Mouse (Mus musculus) intestine, embryonic 14.5 days (tissue): ENCODE results near the gene Syngr4. TPM values are rescaled to one million over a fixed set of nuclear protein-coding genes. Genes with fewer than 3 reads are reported as not detected.
A peak's percentile ranks its signal among the peaks of the same experiment; 100 is the strongest.
"Not testable (repeated sequence)": the region's sequence is repeated elsewhere in the genome, so short reads cannot be mapped to it uniquely, and the experiment has no call there.

ENCODE experiments used
- ATAC-seq: fragments of 200-750 bp; cut with Nextera tagmentation; replicated peaks from 2 replicates; pipeline ENCODE4 v1.8.0; 2017; ENCODE audit warnings: low read depth, moderate number of reproducible peaks, moderate TSS enrichment, moderate library complexity; ENCODE audit not compliant: low FRiP score, low TSS enrichment
- DNase-seq: peaks from one replicate; pipeline ENCODE4 v3.0.0-alpha.2; 2018; ENCODE audit warnings: low spot score
- H3K27ac ChIP-seq: fragments of 300-500 bp; sonication (generic); 2 replicates; pipeline ENCODE4 v1.5.1; 2014; ENCODE audit warnings: low read depth, mild to moderate bottlenecking, control low read depth
- H3K27me3 ChIP-seq: fragments of 300-500 bp; sonication (generic); replicated peaks from 2 replicates; pipeline ENCODE4 v1.6.1; 2014; ENCODE audit warnings: low read length, control low read depth; ENCODE audit not compliant: control insufficient read depth, insufficient read depth
- H3K36me3 ChIP-seq: fragments of 300-500 bp; sonication (generic); 2 replicates; pipeline ENCODE4 v1.6.1; 2014; ENCODE audit warnings: low read length, control low read depth; ENCODE audit not compliant: control insufficient read depth, insufficient read depth
- H3K4me1 ChIP-seq: fragments of 300-500 bp; sonication (generic); replicated peaks from 2 replicates; pipeline ENCODE4 v1.6.1; 2014; ENCODE audit warnings: low read length, control low read depth, mixed read lengths; ENCODE audit not compliant: control insufficient read depth, insufficient read depth
- H3K4me2 ChIP-seq: fragments of 300-500 bp; sonication (generic); 2 replicates; pipeline ENCODE4 v1.6.1; 2014; ENCODE audit warnings: low read length
- H3K4me3 ChIP-seq: fragments of 300-500 bp; sonication (generic); 2 replicates; pipeline ENCODE4 v1.5.1; 2014; ENCODE audit warnings: low read depth, low read length, control low read depth, mixed read lengths
- H3K9ac ChIP-seq: fragments of 300-500 bp; sonication (generic); 2 replicates; pipeline ENCODE4 v1.6.1; 2014; ENCODE audit warnings: mild to moderate bottlenecking, low read length
- H3K9me3 ChIP-seq: fragments of 300-500 bp; sonication (generic); 2 replicates; pipeline ENCODE4 v1.6.1; 2016; ENCODE audit warnings: low read length, control low read depth; ENCODE audit not compliant: control insufficient read depth
- WGBS: fragments of 180-500 bp; shearing (Covaris S2); extraction: QIAGEN DNeasy Blood & Tissue Kit; methylation state at CpG from one replicate; pipeline ENCODE4 v1.1.7; 2014; 5-methylcytosine and 5-hydroxymethylcytosine counted together
- polyA plus RNA-seq: library from polyadenylated mRNA; unstranded; fragments of >200 nt; fragmentation: Nextera tagmentation; extraction: Ambion mirVana; gene quantifications from 2 replicates; pipeline ENCODE4 v1.2.1, GENCODE M21; 2014

Gene Syngr4
- polyA plus RNA-seq = 0.99 and 1.0 TPM in 2 replicates

DNA sequence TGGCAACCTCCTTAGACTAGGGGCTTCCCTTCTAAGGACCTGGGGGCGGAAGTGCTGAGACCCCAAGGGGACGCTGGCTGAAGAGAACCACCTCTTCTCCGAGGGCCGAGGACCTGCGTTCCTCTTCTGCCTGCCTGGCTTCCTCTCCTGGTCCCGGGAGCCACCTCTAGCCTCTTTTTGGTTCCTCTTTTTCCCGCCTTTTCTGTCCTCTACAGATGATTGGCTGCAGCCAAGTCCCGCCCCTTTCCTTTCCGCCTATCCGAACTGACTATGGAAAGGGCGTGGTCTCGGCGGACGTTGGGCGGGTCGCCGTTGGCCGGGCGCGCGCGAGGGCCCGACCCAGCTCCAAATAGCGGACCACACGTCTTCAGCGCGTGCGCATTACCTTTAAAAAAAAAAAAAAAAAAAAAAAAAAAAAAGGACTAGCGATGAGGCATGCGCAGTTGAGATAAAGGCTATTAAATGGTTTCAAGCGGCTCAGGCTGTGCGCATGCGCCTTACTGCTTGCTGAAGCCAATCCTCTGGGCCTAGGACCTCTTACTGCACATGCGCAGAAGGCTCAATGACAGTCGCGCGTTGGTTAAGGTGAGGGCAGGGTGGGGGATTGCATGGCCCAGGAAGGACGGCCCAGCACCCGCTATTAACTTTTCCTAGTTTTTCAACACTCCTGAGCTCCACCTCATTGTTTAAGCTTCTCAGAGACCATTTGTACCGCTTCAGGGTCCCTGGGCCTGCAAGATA lies at the start of gene Syngr4, which contains the start of gene Tmem143:
TSS of gene Syngr4 (minus strand) at position 198 of the 741 bp plus-strand sequence.
TSS of gene Tmem143 (plus strand) at position 425 of the 741 bp plus-strand sequence.
- Histone ChIP-seq H3K4me1 (no peaks in the 10 kb centered on the region; the same call in 1 of the 2 replicates), H3K9me3 (no peaks in the 10 kb centered on the region), H3K4me2 (peak within 1 kb of the TSS; percentile 78)

GRCm38 (mm10) chr7:45943280-45943679 lies 46.8 kb upstream of the Syngr4 start:
- H3K4me1 ChIP-seq, ATAC-seq: not testable (repeated sequence)

More for the DNA sequence above, at the start of gene Syngr4, which contains the start of gene Tmem143:
- H3K36me3 ChIP-seq = no peaks in the 10 kb centered on the region
- H3K9ac ChIP-seq = peak within 1 kb of the TSS; percentile 64
- WGBS = 2% methylated on average over 40 of the region's 40 CpGs
- DNase-seq = peak; percentile 93
- ATAC-seq = peak; percentile 86
- H3K4me3 ChIP-seq = peak within 1 kb of the TSS; percentile 57
- peak within 1 kb of the TSS; percentile 76 for H3K27ac ChIP-seq
- no peaks in the 10 kb centered on the region for H3K27me3 ChIP-seq

DNA sequence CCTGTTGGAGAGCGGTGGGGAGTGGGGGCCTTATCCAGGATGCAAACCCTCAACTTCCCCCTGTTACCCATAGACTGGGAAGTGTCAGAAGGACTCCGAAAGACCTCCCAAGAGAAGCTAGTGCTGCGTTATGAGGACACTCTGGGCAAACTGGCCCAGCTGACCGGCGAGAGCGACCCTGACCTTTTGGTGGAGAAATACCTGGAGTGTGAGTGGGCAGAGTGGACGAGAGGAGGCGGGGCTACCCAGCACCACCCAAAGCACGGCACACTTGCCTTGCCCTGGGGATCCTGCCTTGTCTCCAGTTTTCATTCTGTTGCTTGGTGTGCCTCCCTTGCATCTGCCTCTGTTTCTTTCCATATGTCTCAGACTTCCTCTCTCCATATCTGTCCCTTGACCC lies 45.5 kb upstream of the Syngr4 start:
- Histone ChIP-seq H3K9ac (no peak overlapping the region), H3K9me3 (no peaks in the 10 kb centered on the region), H3K27ac (no peak overlapping the region), H3K36me3 (no peaks in the 10 kb centered on the region), H3K4me2 (no peak overlapping the region), H3K4me1 (no peaks in the 10 kb centered on the region), H3K4me3 (no peak overlapping the region), H3K27me3 (no peaks in the 10 kb centered on the region)
- WGBS = 76% methylated on average over 9 of the region's 9 CpGs
- DNase-seq = no peak
- ATAC-seq = no peak

More at GRCm38 (mm10) chr7:45943280-45943679, 46.8 kb upstream of the Syngr4 start:
- not testable (repeated sequence) for H3K36me3 ChIP-seq, H3K9ac ChIP-seq, H3K4me3 ChIP-seq, H3K9me3 ChIP-seq, H3K27me3 ChIP-seq, DNase-seq, H3K27ac ChIP-seq, H3K4me2 ChIP-seq
- WGBS = 60% methylated on average over 1 of the region's 1 CpGs

- Histone ChIP-seq H3K27ac (no peak overlapping the region), H3K36me3 (no peaks in the 10 kb centered on the region), H3K27me3 (no peaks in the 10 kb centered on the region), H3K9me3 (no peaks in the 10 kb centered on the region), H3K4me1 (no peaks in the 10 kb centered on the region), H3K4me2 (no peak overlapping the region), H3K4me3 (no peak overlapping the region), H3K9ac (no peak overlapping the region)
- 41% methylated on average over 2 of the region's 2 CpGs for WGBS
- DNase-seq (no peak), ATAC-seq (no peak)
These were observed 43.3 kb upstream of the Syngr4 start for GRCm38 (mm10) chr7:45939836-45940235.

DNA sequence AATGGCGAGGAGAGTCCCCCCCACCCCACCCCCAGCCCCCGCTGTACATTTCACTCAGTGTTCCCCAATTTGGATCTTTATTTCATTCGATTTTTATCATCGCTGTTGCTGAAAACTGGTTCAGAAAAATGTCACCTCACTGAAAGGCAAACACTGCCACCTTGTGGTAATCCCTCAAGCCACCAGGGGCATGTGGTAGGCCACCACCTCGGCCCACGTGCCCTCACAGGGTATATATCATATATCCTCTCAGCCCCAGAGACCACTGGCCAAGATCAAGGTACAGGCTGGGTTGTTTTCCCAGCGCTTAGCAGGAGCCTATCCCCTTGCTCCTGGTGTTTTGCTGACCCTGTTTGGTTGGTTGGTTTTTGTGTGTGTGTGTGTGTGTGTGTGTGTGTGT lies 38.6 kb upstream of the Syngr4 start:
- DNase-seq = peak; percentile 80

DNA sequence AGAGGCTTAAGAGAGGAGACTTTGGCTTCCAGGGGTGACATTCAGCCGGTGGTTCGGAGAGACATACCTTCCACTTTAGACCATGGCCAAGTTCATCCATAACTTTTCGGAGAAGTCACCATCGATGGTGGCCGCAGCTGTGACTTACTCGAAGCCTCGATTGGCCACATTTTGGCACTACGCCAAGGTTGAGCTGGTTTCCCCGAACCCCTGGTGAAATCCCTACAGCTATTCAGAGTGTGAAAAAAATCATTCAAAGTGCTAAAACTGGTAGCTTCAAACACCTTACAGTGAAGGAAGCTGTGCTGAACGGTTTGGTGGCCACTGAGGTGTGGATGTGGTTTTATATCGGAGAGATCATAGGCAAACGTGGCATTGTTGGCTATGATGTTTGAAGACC lies 37.3 kb upstream of the Syngr4 start:
- not testable (repeated sequence) for ATAC-seq, H3K27ac ChIP-seq, H3K4me1 ChIP-seq, H3K27me3 ChIP-seq, H3K4me3 ChIP-seq, H3K36me3 ChIP-seq, H3K9me3 ChIP-seq, H3K9ac ChIP-seq, DNase-seq, H3K4me2 ChIP-seq
- 93% methylated on average over 12 of the region's 12 CpGs for WGBS

More for the DNA sequence above, 38.6 kb upstream of the Syngr4 start:
- Histone ChIP-seq H3K4me1 (no peaks in the 10 kb centered on the region), H3K36me3 (no peaks in the 10 kb centered on the region), H3K4me3 (no peak overlapping the region), H3K4me2 (no peak overlapping the region), H3K27me3 (no peaks in the 10 kb centered on the region), H3K27ac (no peak overlapping the region), H3K9ac (no peak overlapping the region), H3K9me3 (no peaks in the 10 kb centered on the region)
- 28% methylated on average over 7 of the region's 7 CpGs for WGBS
- ATAC-seq = peak; percentile 65; the same call in 1 of the 2 replicates

DNA sequence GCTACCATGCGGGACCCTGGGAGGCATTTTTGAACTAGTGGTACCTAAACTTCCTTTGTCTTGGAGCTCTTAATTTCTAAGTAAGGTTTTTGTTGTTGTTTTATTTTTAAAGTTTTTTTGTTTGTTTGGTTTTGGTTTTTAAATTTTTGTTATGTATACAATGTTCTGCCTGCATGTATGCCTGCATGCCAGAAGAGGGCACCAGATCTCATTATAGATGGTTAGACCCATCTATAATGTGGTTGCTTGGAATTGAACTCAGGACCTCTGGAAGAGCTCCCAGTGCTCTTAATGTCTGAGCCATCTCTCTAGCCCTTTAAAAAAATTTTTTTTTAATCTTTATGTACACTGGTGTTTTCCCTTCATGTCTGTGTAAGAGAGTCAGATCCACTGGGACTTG lies 33.2 kb upstream of the Syngr4 start:
- H3K9ac ChIP-seq = no peak overlapping the region
- 89% methylated on average over 1 of the region's 1 CpGs for WGBS
- H3K36me3 ChIP-seq = no peaks in the 10 kb centered on the region
- no peak overlapping the region for H3K4me3 ChIP-seq
- H3K9me3 ChIP-seq = no peaks in the 10 kb centered on the region
- no peak for DNase-seq
- H3K27me3 ChIP-seq = no peaks in the 10 kb centered on the region
- H3K4me2 ChIP-seq = no peak overlapping the region
- no peak overlapping the region for H3K27ac ChIP-seq
- no peaks in the 10 kb centered on the region for H3K4me1 ChIP-seq
- no peak for ATAC-seq

DNA sequence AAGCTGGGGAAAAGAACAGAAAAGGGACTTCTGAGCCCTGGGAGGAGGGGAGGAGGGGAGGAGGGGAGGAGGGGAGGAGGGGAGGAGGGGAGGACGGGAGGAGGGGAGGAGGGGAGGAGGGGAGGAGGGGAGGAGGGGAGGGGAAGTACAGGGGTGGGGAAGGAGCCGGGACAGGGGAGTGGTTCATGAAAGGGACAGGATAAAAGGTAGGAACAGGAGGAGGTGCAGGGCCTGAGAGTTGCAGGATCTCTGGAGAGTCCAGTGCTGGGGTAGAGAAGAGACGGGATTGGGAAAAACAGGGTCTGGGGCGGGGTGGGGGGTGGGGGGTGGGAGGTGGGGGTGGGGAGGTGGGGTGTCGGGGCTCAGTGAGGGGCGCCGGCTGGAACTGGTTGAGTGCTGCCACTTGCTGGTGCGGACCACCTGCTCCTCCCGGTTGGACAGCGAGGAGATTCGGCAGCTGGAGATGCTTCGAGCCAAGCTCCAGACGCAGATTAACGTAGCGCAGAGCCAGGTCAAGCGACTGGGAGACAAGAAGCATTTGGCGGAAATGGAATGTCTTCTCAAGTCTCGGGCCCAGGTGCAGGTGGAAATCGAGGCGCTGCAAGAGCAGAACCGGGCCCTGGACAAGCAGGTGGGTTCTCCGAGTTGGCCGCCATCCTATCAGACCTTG lies 32.2 kb upstream of the Syngr4 start:
- no peaks in the 10 kb centered on the region; the same call in 1 of the 2 replicates for H3K4me1 ChIP-seq
- H3K4me3 ChIP-seq = no peak overlapping the region
- H3K4me2 ChIP-seq = no peak overlapping the region; the same call in 1 of the 2 replicates
- H3K9me3 ChIP-seq = no peaks in the 10 kb centered on the region
- H3K36me3 ChIP-seq = no peaks in the 10 kb centered on the region
- WGBS = 16% methylated on average over 20 of the region's 23 CpGs
- no peak overlapping the region for H3K9ac ChIP-seq
- no peaks in the 10 kb centered on the region for H3K27me3 ChIP-seq
- ATAC-seq = no peak
- DNase-seq = no peak
- H3K27ac ChIP-seq = no peak overlapping the region
